Mouse (Mus musculus): ENCODE measurements at regions not wholly inside any gene's neighbourhood (a gene's known extent, or its start where the extent isn't known, plus 50 kb on each side); places are given as distances from the start of the nearest gene placed in this dataset.

GRCm38 (mm10) chr12:16387035-16387434 is 223.7 kb downstream of the Lpin1 start:
- no peak for TF ChIP-seq CTCF (IDR thresholded peaks at IDR 0.05; ENCODE audit: borderline replicate concordance, insufficient read depth, low read depth, low read length)
- no peak for TF ChIP-seq POLR2A (IDR thresholded peaks at IDR 0.05; ENCODE audit: borderline replicate concordance, insufficient read depth, low read length)
